Mouse (Mus musculus) heart, embryonic 10.5 days (tissue): ENCODE measurements at regions not wholly inside any gene's neighbourhood (a gene's known extent, or its start where the extent isn't known, plus 50 kb on each side); places are given as distances from the start of the nearest gene placed in this dataset.
A peak's percentile ranks its signal among the peaks of the same experiment; 100 is the strongest.

ENCODE experiments used
- DNase-seq: peaks from one replicate; pipeline ENCODE4 v3.0.0-alpha.2; 2017; ENCODE audit warnings: low spot score
- H3K27ac ChIP-seq: fragments of 300-500 bp; sonication (generic); 2 replicates; pipeline ENCODE4 v1.5.1; 2016; ENCODE audit warnings: mild to moderate bottlenecking
- H3K27me3 ChIP-seq: fragments of 300-500 bp; sonication (generic); 2 replicates; pipeline ENCODE4 v1.6.1; 2016; ENCODE audit warnings: mild to moderate bottlenecking; ENCODE audit not compliant: poor library complexity, insufficient read depth, severe bottlenecking
- H3K36me3 ChIP-seq: fragments of 300-500 bp; sonication (generic); 2 replicates; pipeline ENCODE4 v1.6.1; 2016; ENCODE audit warnings: mild to moderate bottlenecking, moderate library complexity
- H3K4me1 ChIP-seq: fragments of 300-500 bp; sonication (generic); 2 replicates; pipeline ENCODE4 v1.6.1; 2016; ENCODE audit warnings: mild to moderate bottlenecking
- H3K4me3 ChIP-seq: fragments of 300-500 bp; sonication (generic); 2 replicates; pipeline ENCODE4 v1.5.1; 2016; ENCODE audit warnings: mild to moderate bottlenecking, moderate library complexity
- H3K9me3 ChIP-seq: fragments of 300-500 bp; sonication (generic); 2 replicates; pipeline ENCODE4 v1.6.1; 2016; ENCODE audit warnings: mild to moderate bottlenecking, moderate library complexity
- WGBS: fragments of 180-500 bp; shearing (Covaris S2); methylation state at CpG from one replicate; pipeline ENCODE4 v1.1.7; 2016; 5-methylcytosine and 5-hydroxymethylcytosine counted together

- no peaks in the 10 kb centered on the region for H3K36me3 ChIP-seq
- 56% methylated on average over 7 of the region's 7 CpGs for WGBS
- no peak overlapping the region for H3K4me3 ChIP-seq
- H3K9me3 ChIP-seq, result no peaks in the 10 kb centered on the region
- H3K27ac ChIP-seq, result no peak overlapping the region
- no peak for DNase-seq
- H3K4me1 ChIP-seq, result no peaks in the 10 kb centered on the region
- H3K27me3 ChIP-seq, result no peaks in the 10 kb centered on the region
Observed at GRCm38 (mm10) chr3:148398349-148398748, 592.0 kb downstream of the Adgrl2 start.

GRCm38 (mm10) chr3:148387550-148387949 is 602.8 kb downstream of the Adgrl2 start:
- DNase-seq, result no peak
- 78% methylated on average over 6 of the region's 6 CpGs for WGBS
- Histone ChIP-seq H3K9me3 (no peaks in the 10 kb centered on the region), H3K4me1 (no peaks in the 10 kb centered on the region), H3K27me3 (no peaks in the 10 kb centered on the region), H3K27ac (no peak overlapping the region), H3K36me3 (no peaks in the 10 kb centered on the region), H3K4me3 (no peak overlapping the region)

GRCm38 (mm10) chr3:148385712-148386111 is 604.6 kb downstream of the Adgrl2 start:
- no peak for DNase-seq
- Histone ChIP-seq H3K27ac (no peak overlapping the region), H3K4me1 (no peaks in the 10 kb centered on the region), H3K9me3 (no peaks in the 10 kb centered on the region), H3K27me3 (no peaks in the 10 kb centered on the region), H3K36me3 (no peaks in the 10 kb centered on the region), H3K4me3 (no peak overlapping the region)
- 85% methylated on average over 7 of the region's 7 CpGs for WGBS

- DNase-seq, result no peak
- Histone ChIP-seq H3K27ac (no peak overlapping the region), H3K4me1 (no peaks in the 10 kb centered on the region), H3K9me3 (no peaks in the 10 kb centered on the region), H3K36me3 (no peaks in the 10 kb centered on the region), H3K27me3 (no peaks in the 10 kb centered on the region), H3K4me3 (no peak overlapping the region)
- WGBS, result 88% methylated on average over 1 of the region's 1 CpGs
Observed at GRCm38 (mm10) chr3:148381057-148381456, 609.3 kb downstream of the Adgrl2 start.

- no peaks in the 10 kb centered on the region for H3K9me3 ChIP-seq
- 0 out of 2 replicates have a peak, but pooled peaks cover 3% of the 10 kb centered on the region for H3K27me3 ChIP-seq
- no peaks in the 10 kb centered on the region for H3K4me1 ChIP-seq
- H3K36me3 ChIP-seq, result no peaks in the 10 kb centered on the region
- no peak overlapping the region for H3K27ac ChIP-seq
- WGBS, result 88% methylated on average over 5 of the region's 5 CpGs
- no peak overlapping the region for H3K4me3 ChIP-seq
- no peak for DNase-seq
Observed at GRCm38 (mm10) chr3:148363331-148363730, 627.0 kb downstream of the Adgrl2 start.

GRCm38 (mm10) chr3:148362453-148362864 is 627.9 kb downstream of the Adgrl2 start:
- Histone ChIP-seq H3K9me3 (no peaks in the 10 kb centered on the region), H3K4me1 (no peaks in the 10 kb centered on the region), H3K27ac (no peak overlapping the region), H3K36me3 (no peaks in the 10 kb centered on the region), H3K27me3 (0 out of 2 replicates have a peak, but pooled peaks cover 3% of the 10 kb centered on the region), H3K4me3 (no peak overlapping the region)
- WGBS, result 39% methylated on average over 2 of the region's 2 CpGs
- DNase-seq, result no peak

GRCm38 (mm10) chr3:148343633-148344361 is 646.6 kb downstream of the Adgrl2 start:
- Histone ChIP-seq H3K27me3 (no peaks in the 10 kb centered on the region), H3K27ac (peak overlapping the region; percentile 70), H3K36me3 (no peaks in the 10 kb centered on the region), H3K9me3 (no peaks in the 10 kb centered on the region), H3K4me1 (peaks cover 9% of the 10 kb centered on the region; the same call in 1 of the 2 replicates), H3K4me3 (no peak overlapping the region)
- no peak for DNase-seq
- WGBS, result 14% methylated on average over 10 of the region's 10 CpGs

- WGBS, result 5% methylated on average over 3 of the region's 3 CpGs
- Histone ChIP-seq H3K4me1 (peaks cover 9% of the 10 kb centered on the region; the same call in 1 of the 2 replicates), H3K9me3 (no peaks in the 10 kb centered on the region), H3K36me3 (no peaks in the 10 kb centered on the region), H3K27me3 (no peaks in the 10 kb centered on the region), H3K4me3 (no peak overlapping the region), H3K27ac (peak overlapping the region; percentile 62; the same call in 1 of the 2 replicates)
- no peak for DNase-seq
Observed at GRCm38 (mm10) chr3:148343256-148343632, 647.1 kb downstream of the Adgrl2 start.

- Histone ChIP-seq H3K27me3 (0 out of 2 replicates have a peak, but pooled peaks cover 5% of the 10 kb centered on the region), H3K9me3 (no peaks in the 10 kb centered on the region), H3K4me1 (peaks cover 20% of the 10 kb centered on the region), H3K4me3 (no peak overlapping the region), H3K27ac (no peak overlapping the region), H3K36me3 (no peaks in the 10 kb centered on the region)
- 82% methylated on average over 2 of the region's 2 CpGs for WGBS
- DNase-seq, result no peak
Observed at GRCm38 (mm10) chr3:148339258-148339657, 651.1 kb downstream of the Adgrl2 start.

- Histone ChIP-seq H3K4me3 (no peak overlapping the region), H3K4me1 (peaks cover 11% of the 10 kb centered on the region; the same call in 1 of the 2 replicates), H3K27ac (peak overlapping the region; percentile 65), H3K27me3 (0 out of 2 replicates have a peak, but pooled peaks cover 5% of the 10 kb centered on the region), H3K9me3 (no peaks in the 10 kb centered on the region), H3K36me3 (no peaks in the 10 kb centered on the region)
- DNase-seq, result no peak
- WGBS, result 59% methylated on average over 6 of the region's 6 CpGs
Observed at GRCm38 (mm10) chr3:148336640-148337039, 653.7 kb downstream of the Adgrl2 start.

GRCm38 (mm10) chr3:148336091-148336511 is 654.3 kb downstream of the Adgrl2 start:
- peak overlapping the region; percentile 35; the same call in 1 of the 2 replicates for H3K4me3 ChIP-seq
- H3K36me3 ChIP-seq, result no peaks in the 10 kb centered on the region
- no peak for DNase-seq
- H3K4me1 ChIP-seq, result peaks cover 11% of the 10 kb centered on the region; the same call in 1 of the 2 replicates
- WGBS, result 18% methylated on average over 15 of the region's 15 CpGs
- H3K27ac ChIP-seq, result peak overlapping the region; percentile 65
- H3K9me3 ChIP-seq, result no peaks in the 10 kb centered on the region
- H3K27me3 ChIP-seq, result 0 out of 2 replicates have a peak, but pooled peaks cover 5% of the 10 kb centered on the region

GRCm38 (mm10) chr3:148335654-148336053 is 654.7 kb downstream of the Adgrl2 start:
- Histone ChIP-seq H3K9me3 (no peaks in the 10 kb centered on the region), H3K36me3 (no peaks in the 10 kb centered on the region), H3K4me1 (peaks cover 11% of the 10 kb centered on the region; the same call in 1 of the 2 replicates), H3K27ac (peak overlapping the region; percentile 65; the same call in 1 of the 2 replicates), H3K4me3 (no peak overlapping the region; the same call in 1 of the 2 replicates), H3K27me3 (0 out of 2 replicates have a peak, but pooled peaks cover 5% of the 10 kb centered on the region)
- whole genome bisulfite sequencing, result 76% methylated on average over 7 of the region's 7 CpGs
- no peak for DNase-seq

GRCm38 (mm10) chr3:148324911-148325621 is 665.3 kb downstream of the Adgrl2 start:
- 86% methylated on average over 2 of the region's 2 CpGs for WGBS
- Histone ChIP-seq H3K9me3 (no peaks in the 10 kb centered on the region), H3K4me3 (no peak overlapping the region), H3K36me3 (no peaks in the 10 kb centered on the region), H3K27me3 (no peaks in the 10 kb centered on the region), H3K4me1 (no peaks in the 10 kb centered on the region), H3K27ac (no peak overlapping the region)
- DNase-seq, result no peak
